Mouse (Mus musculus) CD4-positive, CD25-positive, alpha-beta regulatory T cell, adult 2 months (primary cell): ENCODE data around the gene Acap1.
"Not testable (repeated sequence)": the region's sequence is repeated elsewhere in the genome, so short reads cannot be mapped to it uniquely, and the experiment has no call there.

Experiments used
- DNase-seq: peaks from one replicate; pipeline ENCODE4 v3.0.0-alpha.2; 2012; ENCODE audit warnings: low read depth, low spot score

The Acap1 gene

GRCm38 (mm10) chr11:69895291-69895690 lies at the start of gene Acap1:
Gene Acap1, minus strand, starts transcription at chr11:69895539.
- DNase-seq = peak; percentile 83

- DNase-seq = no peak
Measured at GRCm38 (mm10) chr11:69940962-69941361, 45.6 kb upstream of the Acap1 start.

- DNase-seq = no peak
Measured at GRCm38 (mm10) chr11:69939731-69940130, 44.4 kb upstream of the Acap1 start.

GRCm38 (mm10) chr11:69939181-69939580 lies 43.8 kb upstream of the Acap1 start:
- no peak for DNase-seq

GRCm38 (mm10) chr11:69938401-69938979 lies 43.2 kb upstream of the Acap1 start:
- DNase-seq = no peak

- DNase-seq = no peak
Measured at GRCm38 (mm10) chr11:69937834-69938233, 42.5 kb upstream of the Acap1 start.

- DNase-seq = no peak
Measured at GRCm38 (mm10) chr11:69937385-69937784, 42.0 kb upstream of the Acap1 start.

GRCm38 (mm10) chr11:69936714-69937347 lies 41.5 kb upstream of the Acap1 start:
- DNase-seq = no peak

GRCm38 (mm10) chr11:69936156-69936555 lies 40.8 kb upstream of the Acap1 start:
- DNase-seq = peak; percentile 59

GRCm38 (mm10) chr11:69935137-69935879 lies 40.0 kb upstream of the Acap1 start, which contains the start of gene Ybx2:
Gene Ybx2, plus strand, starts transcription at chr11:69935796.
- DNase-seq = peak; percentile 89

GRCm38 (mm10) chr11:69934681-69935080 lies 39.3 kb upstream of the Acap1 start:
- DNase-seq = no peak

GRCm38 (mm10) chr11:69934169-69934568 lies 38.8 kb upstream of the Acap1 start:
- DNase-seq = peak; percentile 93

GRCm38 (mm10) chr11:69933066-69933465 lies 37.7 kb upstream of the Acap1 start:
- DNase-seq = no peak

GRCm38 (mm10) chr11:69932254-69932653 lies 36.9 kb upstream of the Acap1 start:
- peak; percentile 52 for DNase-seq

GRCm38 (mm10) chr11:69931769-69932168 lies 36.4 kb upstream of the Acap1 start:
- no peak for DNase-seq

- no peak for DNase-seq
Measured at GRCm38 (mm10) chr11:69930967-69931537, 35.7 kb upstream of the Acap1 start.

GRCm38 (mm10) chr11:69930176-69930575 lies 34.8 kb upstream of the Acap1 start:
- DNase-seq = not testable (repeated sequence)

GRCm38 (mm10) chr11:69929712-69930111 lies 34.4 kb upstream of the Acap1 start:
- DNase-seq = no peak

- peak; percentile 22 for DNase-seq
Measured at GRCm38 (mm10) chr11:69927501-69927900, 32.2 kb upstream of the Acap1 start.

GRCm38 (mm10) chr11:69922796-69923195 lies 27.5 kb upstream of the Acap1 start:
- no peak for DNase-seq

- peak; percentile 61 for DNase-seq
Measured at GRCm38 (mm10) chr11:69922012-69922756, 26.8 kb upstream of the Acap1 start.
